Mouse (Mus musculus): ENCODE data around the gene Snx4.

Snx4 gene

GRCm38 (mm10) chr16:33271824-33272223, 20.6 kb downstream of the Snx4 start:
- in situ Hi-C loops (cut with MboI): no loop called here

DNA sequence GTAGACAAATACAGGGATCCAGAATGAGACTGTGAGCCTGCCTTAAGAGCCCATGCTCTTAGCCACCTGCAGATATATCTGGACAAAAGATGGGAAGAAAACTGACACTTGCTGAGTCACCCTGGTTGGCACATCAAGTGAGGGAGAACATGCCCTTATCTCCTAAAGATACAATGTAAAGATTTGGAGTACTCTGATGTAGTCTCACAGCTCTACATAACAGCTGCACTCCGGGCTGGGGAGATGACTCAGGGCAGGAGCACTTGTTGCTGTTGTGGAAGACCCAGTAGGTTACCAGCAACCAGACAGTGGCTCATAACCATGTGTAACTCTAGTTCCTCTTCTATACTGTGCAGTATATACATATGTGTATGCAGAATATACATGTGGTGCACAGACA, 31.8 kb downstream of the Snx4 start:
- in situ Hi-C loops (cut with MboI): no loop called here

DNA sequence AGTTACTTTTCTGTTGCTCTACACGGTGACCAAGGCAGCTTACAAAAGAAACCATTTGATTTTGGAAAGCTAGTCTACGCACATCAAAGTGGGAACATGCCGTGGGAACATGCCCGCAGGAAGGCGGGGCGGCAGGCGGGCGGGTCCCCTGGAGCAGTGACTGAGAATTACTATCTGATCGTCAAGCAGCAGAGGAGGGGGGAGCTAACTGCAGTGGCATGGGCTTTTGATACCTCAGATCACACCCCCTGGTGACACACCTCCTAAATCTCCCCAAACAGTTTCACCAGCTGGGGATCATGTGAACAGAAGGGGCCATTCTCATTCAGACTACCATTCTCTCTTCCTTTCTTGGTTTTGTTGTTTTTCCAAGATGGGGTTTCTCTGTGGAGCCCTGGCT, 37.3 kb downstream of the Snx4 start:
- in situ Hi-C loops (cut with MboI): no loop called here

DNA sequence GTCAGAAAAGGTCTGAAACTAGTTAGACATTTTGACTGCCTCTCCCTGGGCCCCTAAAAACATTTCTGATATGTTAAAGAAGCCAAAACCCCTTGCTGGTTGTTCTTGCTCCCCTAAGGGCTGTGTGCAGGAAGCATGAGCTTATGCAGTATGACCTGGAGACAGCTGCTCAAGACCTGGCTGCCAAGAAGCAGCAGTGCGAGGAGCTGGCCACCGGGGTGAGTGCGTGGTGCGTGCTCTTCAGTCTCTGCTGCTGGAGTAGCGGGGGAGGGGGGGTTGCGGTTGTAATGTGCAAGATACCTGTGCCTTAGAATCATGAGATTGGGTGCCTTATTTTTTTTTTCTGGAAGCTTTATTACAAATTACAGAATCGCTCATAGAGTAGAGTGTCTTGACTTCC, 38.7 kb downstream of the Snx4 start:
- in situ Hi-C loops (cut with MboI): no loop called here

GRCm38 (mm10) chr16:33292241-33292640, 41.0 kb downstream of the Snx4 start:
- in situ Hi-C loops (cut with MboI): no loop called here

GRCm38 (mm10) chr16:33294681-33295080, 43.4 kb downstream of the Snx4 start:
- in situ Hi-C loops (cut with MboI): no loop called here

DNA sequence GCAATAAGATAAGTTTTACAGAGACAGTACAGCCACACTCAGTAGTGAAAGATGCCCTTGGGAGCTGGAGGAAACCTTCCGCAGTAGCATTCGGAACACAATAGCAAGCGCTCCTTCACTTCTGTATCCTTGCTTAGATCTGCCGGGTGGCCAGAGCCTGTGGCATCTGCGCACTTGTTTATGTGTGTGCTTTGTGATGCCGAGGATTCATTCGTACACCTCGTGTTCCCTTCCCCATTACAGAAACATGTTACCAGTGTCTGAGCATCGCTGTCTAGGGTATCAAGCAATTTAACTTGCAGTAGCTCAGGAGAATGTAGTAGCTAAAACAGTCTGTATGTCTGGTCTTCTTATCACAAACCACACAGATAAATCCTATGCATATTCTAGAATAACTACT, 44.1 kb downstream of the Snx4 start:
- in situ Hi-C loops (cut with MboI): no loop called here

GRCm38 (mm10) chr16:33297493-33297892, 46.3 kb downstream of the Snx4 start:
- in situ Hi-C loops (cut with MboI): no loop called here

DNA sequence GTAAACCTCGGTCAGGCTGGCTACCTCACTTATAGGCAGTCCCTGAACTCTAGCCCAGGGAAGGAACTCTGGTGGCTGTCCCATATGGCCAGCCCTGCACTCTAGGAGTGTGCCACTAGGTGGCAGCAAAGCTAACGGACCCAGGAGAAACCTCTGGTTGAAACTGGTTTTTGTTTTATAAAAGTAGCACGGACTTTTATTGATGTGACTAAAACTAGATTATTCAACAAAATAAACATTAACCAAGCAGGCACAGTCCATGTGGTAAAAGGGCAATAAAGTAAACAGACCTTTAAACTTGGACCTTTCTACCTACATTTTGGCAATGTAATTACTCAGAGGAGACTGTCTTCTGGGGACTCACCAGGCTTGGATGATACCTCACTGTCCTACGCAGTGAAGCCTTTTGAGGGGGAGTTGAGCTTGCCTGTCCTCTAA, 55.4 kb downstream of the Snx4 start:
- in situ Hi-C loops (cut with MboI): no loop called here

DNA sequence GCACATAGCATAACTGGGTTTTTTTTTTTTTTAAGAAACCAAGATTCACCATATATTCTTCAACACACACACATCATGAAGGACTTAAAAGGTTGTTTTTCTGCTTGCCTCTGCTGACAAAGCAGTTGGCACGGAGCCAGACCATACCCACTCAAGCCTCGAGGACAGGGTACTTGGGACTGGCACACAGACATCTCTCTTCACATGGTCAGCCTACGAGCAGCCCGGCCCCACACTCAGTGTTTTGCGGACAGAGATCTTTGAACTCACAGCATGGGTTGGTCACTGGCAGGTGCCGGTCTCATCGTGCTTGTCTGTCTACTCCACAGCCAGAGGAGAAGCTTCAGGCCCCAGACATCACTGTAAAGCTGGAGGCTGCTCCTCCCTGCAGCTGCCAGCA, 56.5 kb downstream of the Snx4 start:
- in situ Hi-C loops (cut with MboI): no loop called here

DNA sequence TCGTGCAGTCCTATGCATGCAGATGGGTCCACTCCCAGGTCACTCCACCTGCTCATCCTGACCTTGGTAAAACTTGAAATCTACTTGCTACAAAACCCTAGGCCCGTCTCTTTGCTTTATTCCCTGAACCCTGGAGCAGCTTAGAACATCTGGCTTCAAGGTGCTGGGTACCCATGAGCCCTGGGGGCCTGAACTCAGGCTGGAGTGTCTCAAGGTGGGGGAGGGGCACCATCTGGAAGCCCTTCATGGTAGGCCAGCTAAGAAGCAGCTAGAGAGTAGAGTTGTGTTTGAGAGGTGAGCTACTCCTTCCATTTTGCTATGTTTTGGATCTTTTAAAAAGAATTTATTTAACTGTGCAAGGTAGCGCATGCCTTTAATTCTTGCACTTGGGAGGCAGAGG, 57.8 kb downstream of the Snx4 start:
- in situ Hi-C loops (cut with MboI): no loop called here

GRCm38 (mm10) chr16:33315611-33316010, 64.4 kb downstream of the Snx4 start:
- in situ Hi-C loops (cut with MboI): no loop called here

DNA sequence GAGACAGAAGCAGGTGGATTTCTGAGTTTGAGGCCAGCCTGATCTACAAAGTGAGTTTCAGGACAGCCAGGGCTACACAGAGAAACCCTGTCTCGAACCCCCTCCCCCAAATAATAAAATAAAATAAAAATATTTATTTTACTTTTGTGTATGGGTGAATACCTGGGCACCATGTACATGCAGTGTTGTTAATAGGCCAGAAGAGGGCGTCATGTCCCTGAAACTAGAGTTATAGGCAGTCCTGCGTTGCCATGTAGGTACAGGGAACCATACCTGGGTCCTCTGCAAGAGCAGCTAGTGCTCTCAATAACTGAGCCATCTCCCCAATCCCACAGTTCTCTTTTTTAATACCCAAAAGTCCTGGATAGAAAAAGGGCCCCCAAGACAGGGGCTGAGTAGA, 66.4 kb downstream of the Snx4 start:
- in situ Hi-C loops (cut with MboI): no loop called here

DNA sequence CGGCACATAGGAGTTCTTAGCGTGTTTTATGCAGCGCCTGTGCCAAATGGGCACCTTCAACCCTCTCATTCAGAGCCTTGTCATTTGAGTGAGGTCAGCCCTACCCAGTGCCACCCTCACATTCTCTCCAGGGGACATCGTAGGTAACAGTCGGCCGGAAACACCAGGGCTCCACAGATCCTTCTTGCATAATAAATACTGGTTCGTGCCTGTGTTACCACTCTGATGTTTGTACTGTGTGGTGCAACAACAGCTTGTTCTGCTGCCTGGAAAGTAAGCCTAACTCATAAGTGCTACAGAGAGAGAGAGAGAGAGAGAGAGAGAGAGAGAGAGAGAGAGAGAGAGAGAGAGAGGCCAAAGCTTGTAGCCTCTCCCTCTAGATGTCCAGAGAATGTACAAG, 66.8 kb downstream of the Snx4 start:
- in situ Hi-C loops (cut with MboI): no loop called here

DNA sequence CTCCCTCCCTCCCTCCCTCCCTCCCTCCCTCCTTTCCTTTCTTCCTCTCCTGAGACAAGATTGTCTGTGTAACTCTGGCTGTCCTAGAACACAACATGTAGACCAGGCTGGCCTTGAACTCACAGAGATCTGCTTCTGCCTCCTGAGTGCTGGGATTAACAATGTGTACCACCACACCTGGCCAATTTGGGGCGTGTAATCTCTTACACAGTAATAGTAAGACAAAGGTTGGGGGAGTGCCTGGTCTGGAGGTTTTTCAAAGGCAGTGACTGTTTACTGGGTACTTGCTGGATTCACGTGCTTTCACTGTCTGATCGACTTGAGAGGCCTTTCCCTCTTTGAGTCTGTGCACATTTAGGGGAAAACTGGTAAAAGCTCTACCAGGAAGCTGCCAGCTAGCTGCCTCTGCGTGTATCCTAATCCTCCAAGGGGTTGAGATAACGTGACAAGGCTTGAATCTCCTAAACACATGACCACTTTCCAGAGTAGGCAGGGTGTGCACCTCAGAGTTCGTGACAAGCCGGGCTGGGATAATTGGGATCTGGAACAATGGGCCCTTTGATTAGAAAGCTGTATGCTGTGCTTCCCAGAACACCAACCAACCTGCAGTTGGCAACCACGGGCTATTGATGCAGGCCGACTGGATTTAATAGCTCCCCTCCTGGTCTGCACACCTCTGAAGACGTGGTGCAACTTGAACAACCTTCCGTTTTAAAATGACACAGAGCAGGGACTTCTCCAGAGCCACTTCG, 74.6 kb downstream of the Snx4 start:
- in situ Hi-C loops (cut with MboI): no loop called here

DNA sequence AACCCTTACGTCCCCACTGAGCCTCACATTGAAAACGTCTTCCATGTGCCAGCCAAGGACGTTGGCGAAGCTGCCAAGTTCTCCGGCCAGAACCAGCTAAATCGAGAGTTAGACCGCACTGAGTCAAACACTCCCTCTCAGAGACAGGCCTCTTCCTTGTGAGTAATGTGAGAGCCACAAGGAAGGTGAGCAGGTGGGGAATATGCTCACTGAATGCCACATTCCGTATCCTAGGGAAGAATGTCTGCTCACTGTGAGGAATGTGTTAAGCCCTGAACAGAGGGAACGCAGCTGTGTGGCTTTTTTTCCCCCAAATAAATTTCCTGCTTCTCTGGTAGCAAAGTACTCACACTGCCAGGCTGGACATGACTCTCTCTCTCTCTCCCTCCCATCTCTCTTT, 75.3 kb downstream of the Snx4 start:
- in situ Hi-C loops (cut with MboI): no loop called here

DNA sequence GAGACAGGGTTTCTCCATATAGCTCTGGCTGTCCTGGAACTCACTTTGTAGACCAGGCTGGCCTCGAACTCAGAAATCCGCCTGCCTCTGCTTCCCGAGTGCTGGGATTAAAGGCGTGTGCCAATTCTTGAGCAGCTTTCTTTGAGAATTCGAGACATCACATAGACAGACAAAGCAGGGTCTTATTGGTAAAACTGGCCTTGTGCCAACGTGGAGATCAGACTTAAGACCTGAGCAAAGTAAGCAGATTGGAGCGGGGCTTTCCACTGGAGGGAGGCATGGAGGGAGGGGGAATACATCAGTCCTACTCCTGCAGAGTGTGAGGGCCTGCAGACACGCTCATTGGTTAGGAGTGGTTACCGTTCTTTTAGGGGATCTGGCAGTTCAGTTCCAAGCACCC, 75.9 kb downstream of the Snx4 start:
- in situ Hi-C loops (cut with MboI): no loop called here

DNA sequence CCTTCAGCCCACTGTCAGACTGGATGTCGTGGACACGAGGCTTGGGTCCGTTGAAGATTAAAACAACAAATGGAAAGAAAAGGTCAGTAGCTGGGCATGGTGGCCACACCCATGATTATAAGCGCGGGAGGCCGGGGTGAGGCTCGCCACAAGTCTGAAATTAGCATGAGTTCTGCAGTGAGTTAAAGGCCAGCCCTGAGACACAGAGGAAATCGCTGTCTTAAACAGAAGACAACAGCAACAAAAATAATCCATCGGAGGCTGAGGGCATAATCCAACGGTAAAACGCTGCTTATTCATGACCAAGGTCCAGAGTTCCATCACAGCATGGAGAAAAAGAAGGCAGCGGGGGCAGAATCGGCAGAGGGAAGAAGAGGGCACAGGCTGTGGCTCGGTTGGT, 81.8 kb downstream of the Snx4 start:
- in situ Hi-C loops (cut with MboI): no loop called here

GRCm38 (mm10) chr16:33337177-33337576, 85.9 kb downstream of the Snx4 start:
- in situ Hi-C loops (cut with MboI): no loop called here

GRCm38 (mm10) chr16:33337681-33338080, 86.4 kb downstream of the Snx4 start:
- in situ Hi-C loops (cut with MboI): no loop called here

- in situ Hi-C loops (cut with MboI): no loop called here
Measured at GRCm38 (mm10) chr16:33338492-33338891, 87.2 kb downstream of the Snx4 start.

DNA sequence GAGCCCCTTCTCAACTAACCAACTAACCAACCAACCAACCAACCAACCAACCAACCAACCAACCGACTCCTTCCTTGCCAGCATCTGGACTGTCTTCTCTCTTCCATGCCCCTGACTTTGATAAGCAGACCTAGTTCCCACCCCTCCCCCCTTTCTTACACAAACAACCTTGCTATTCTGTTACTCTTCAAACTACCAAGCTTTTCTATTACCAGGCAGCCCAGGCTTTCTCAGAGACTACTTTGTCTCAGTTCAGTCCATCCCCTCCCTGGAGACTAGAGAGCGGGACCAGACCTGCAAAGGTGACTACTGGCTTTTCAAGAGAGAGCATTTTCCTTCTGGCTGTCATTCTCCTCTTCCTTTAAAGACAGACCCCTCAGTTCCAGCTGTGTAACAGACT, 88.2 kb downstream of the Snx4 start:
- in situ Hi-C loops (cut with MboI): no loop called here

GRCm38 (mm10) chr16:33342356-33342755, 91.1 kb downstream of the Snx4 start:
- in situ Hi-C loops (cut with MboI): no loop called here

DNA sequence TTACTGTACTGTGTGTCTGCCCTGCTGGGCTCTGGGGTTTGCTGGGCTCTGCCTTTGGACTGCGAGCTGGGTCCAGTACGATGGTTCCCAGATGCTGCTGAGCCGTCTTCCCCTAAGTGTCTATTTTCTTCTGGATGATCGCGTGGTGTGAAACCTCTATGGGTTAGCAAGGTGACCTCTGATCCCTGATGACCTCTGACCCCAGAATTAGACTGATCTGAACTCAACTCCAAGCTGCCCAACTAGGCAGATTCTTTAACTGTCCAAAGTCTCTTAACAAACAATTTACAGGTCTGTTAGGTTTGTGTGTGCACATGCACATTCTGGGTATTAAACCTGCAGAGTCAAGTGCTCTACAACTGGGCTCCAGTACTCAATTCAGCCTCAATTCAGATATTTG, 91.9 kb downstream of the Snx4 start:
- in situ Hi-C loops (cut with MboI): no loop called here

Measured in mature B cell (primary cell).